8 mouse cellular contexts compared by ENCODE assay signal in the genomic region with DNA sequence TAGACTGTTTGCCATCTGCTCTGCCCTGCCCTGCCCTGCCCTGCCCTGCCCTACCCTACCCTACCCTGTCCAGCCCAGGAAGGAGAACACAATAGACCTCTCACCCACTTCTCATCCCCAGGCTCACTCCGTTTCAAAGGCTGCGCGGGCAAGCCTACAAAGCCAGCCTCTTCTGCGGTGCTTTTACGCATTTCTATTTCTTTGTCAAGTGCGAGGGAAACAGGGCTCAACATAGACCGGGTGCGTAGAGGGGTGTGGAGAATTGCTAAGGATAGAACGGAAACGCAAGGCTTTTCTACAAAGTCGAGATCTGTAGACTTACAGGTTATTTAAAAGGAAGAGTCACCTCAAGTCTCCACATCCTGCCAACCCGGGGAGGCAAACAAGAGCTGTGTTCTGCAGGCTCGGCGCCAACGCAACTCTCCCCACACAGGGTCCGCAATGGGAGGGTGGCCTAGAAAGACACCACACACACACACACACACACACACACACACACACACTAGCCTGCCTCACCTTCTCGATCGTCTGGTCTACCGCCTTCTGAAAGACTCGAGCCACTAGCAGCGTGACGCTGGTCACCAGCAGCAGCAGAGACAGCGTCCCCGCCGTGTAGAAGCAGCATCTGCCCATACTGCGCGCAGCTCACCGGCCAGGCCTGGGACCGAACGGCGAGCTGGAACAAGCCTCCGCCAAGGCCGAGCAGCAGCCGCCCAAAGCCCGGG. TPM values are rescaled to one million over a fixed set of nuclear protein-coding genes. Genes with fewer than 3 reads are reported as not detected.
DNase-seq lines count a peak whose midpoint lies in the region; ATAC-seq lines count a peak whose summit lies in the region.

No protein-coding gene starts in this region.

- H3K4me1 ChIP-seq in embryonic facial prominence, embryonic 13.5 days: peaks cover 22% of the 10 kb centered on the region
- H3K4me1 ChIP-seq in heart, embryonic 15.5 days (replicated peaks): peaks cover 29% of the 10 kb centered on the region

- peak; percentile 82 for ATAC-seq in embryonic facial prominence, embryonic 13.5 days (ENCODE audit: insufficient number of reproducible peaks, insufficient read depth, low FRiP score, low TSS enrichment, low read depth)
- ATAC-seq in heart, embryonic 15.5 days (replicated peaks; ENCODE audit: insufficient number of reproducible peaks, insufficient read depth, low FRiP score, low read depth): peak; percentile 67

- no peaks in the 10 kb centered on the region for H3K36me3 ChIP-seq in embryonic facial prominence, embryonic 13.5 days
- no peaks in the 10 kb centered on the region for H3K36me3 ChIP-seq in heart, embryonic 15.5 days

- peak; percentile 33 for DNase-seq in cerebellum, adult 11 months
- DNase-seq in cerebellum, adult 8-10 months: no peak
- DNase-seq in ES-CJ7 (ENCODE audit: low read depth, low spot score): peak; percentile 16
- DNase-seq in kidney, postnatal 4 days: peak; percentile 37 to 57
- DNase-seq in lung, postnatal 4 days: peak; percentile 61 to 64
- DNase-seq in spleen, postnatal 10 days (ENCODE audit: low spot score in 2 of 2): peak; percentile 47 to 51

- H3K27ac ChIP-seq in embryonic facial prominence, embryonic 13.5 days: peak overlapping the region; percentile 94
- peak overlapping the region; percentile 99 for H3K27ac ChIP-seq in heart, embryonic 15.5 days

- H3K27me3 ChIP-seq in embryonic facial prominence, embryonic 13.5 days: no peaks in the 10 kb centered on the region
- no peaks in the 10 kb centered on the region for H3K27me3 ChIP-seq in heart, embryonic 15.5 days

- no peaks in the 10 kb centered on the region for H3K9me3 ChIP-seq in embryonic facial prominence, embryonic 13.5 days
- H3K9me3 ChIP-seq in heart, embryonic 15.5 days (replicated peaks): no peaks in the 10 kb centered on the region

- under 1% methylated on average over 35 of the region's 35 CpGs for WGBS in embryonic facial prominence, embryonic 13.5 days
- under 1% methylated on average over 35 of the region's 35 CpGs for WGBS in heart, embryonic 15.5 days

- H3K4me2 ChIP-seq in embryonic facial prominence, embryonic 13.5 days: peak overlapping the region; percentile 68
- peak overlapping the region; percentile 70 for H3K4me2 ChIP-seq in heart, embryonic 15.5 days

- H3K9ac ChIP-seq in embryonic facial prominence, embryonic 13.5 days: peak overlapping the region; percentile 93
- peak overlapping the region; percentile 98 for H3K9ac ChIP-seq in heart, embryonic 15.5 days

- H3K4me3 ChIP-seq in embryonic facial prominence, embryonic 13.5 days: peak overlapping the region; percentile 89
- peak overlapping the region; percentile 94 for H3K4me3 ChIP-seq in heart, embryonic 15.5 days

RNA-seq across cellular contexts. Expression of gene Scarb2, which starts 1.8 kb away (rescaled TPM):
- 7.9 and 9.0 TPM in 2 replicates for polyA plus RNA-seq in embryonic facial prominence, embryonic 13.5 days (2015; fragmentation: Nextera tagmentation; extraction: Ambion mirVana)
- polyA plus RNA-seq in heart, embryonic 15.5 days (2015; fragmentation: Nextera tagmentation; extraction: Ambion mirVana): 14.9 and 17.3 TPM in 2 replicates

RNA-seq across cellular contexts. Expression of gene Fam47e, which starts 50.0 kb away (rescaled TPM):
- 0.32 and 0.58 TPM in 2 replicates for polyA plus RNA-seq in embryonic facial prominence, embryonic 13.5 days (2015; fragmentation: Nextera tagmentation; extraction: Ambion mirVana)
- polyA plus RNA-seq in heart, embryonic 15.5 days (2015; fragmentation: Nextera tagmentation; extraction: Ambion mirVana): 0.09 and 0.27 TPM in 2 replicates
